Mouse (Mus musculus) hindlimb bud, embryonic 11.5 days (tissue): Measurements from ENCODE around the gene Pam.
"Not testable (repeated sequence)": the region's sequence is repeated elsewhere in the genome, so short reads cannot be mapped to it uniquely, and the experiment has no call there.

ENCODE experiments used
- DNase-seq: peaks from one replicate; pipeline ENCODE4 v3.0.0-alpha.2; 2012; ENCODE audit warnings: low read depth, low spot score; ENCODE audit errors: extremely low spot score

Gene Pam

DNA sequence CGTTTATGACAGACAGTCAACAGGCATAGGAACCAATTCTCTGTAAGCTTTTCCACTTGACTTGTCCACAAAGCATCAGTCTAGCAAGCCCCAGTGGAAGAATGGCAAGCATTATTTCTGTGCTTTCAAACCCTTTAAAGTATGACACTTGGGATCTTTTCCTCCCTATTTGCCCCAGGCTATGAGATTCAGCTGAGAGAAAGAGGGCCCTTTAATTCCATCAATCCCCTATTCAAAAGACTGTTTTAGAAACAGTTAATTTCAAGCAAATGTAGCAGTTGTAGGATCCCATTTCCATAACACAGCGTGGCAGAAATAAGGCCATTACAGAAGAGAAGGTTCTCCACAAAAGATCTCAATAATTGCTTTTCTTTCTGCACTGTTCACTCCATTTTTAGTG, 53.0 kb downstream of the Pam start:
- no peak for DNase-seq

DNA sequence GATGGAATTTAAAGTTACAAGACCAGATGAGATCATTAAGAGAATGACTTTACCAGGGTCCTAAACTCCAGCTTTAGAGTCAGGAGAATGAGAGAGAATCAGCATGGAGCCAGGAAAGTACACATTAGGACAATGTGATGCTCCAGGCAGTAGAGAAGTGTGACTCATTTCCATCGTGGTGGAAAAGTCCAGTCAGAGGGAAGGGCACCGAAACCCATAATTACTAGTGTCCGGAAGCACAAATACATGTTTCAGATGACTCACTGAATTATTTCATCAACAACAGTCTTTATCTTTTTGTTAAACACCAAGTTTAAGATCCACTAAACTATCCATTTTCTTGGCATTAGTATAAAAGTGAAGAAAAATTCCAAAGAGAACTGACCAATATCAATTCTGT, 57.2 kb downstream of the Pam start:
- no peak for DNase-seq

DNA sequence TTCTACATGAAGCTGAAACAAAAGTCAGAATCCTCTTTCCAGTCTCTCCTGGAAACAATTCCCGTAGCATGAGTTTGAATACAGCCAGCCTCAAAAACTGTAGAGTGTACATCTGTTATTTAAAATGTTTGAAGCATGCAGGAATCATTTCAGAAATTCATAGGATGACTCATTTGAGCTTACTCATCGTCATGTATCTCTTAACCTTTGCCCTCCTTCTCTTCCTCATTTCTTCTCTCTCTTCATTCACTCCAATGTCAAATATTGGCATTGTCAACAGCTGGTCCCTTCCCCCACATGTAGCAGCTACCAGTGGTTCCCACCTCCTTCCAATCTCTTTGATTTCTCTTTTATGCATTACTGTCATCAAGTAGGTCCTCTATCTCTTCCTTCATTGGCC, 59.7 kb downstream of the Pam start:
- DNase-seq, result no peak

DNA sequence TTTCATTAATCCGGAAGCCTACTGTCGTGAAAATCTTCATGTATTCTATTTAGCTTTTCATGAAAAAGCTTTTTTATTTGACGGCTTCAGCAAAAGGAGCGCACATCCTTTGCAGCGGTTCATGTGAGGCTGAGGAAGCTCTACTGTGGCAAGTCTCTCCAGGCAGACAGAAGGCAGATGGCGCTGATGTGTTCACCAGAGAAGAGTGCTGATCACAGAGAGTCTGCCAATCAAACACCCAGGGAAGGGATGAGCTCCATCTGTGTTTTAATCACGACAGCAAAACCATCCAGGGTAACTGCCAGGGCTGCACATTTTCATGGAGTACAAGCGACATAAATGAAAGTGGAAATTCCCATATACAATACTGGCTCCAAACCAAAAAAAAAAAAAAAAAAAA, 63.6 kb downstream of the Pam start:
- DNase-seq, result no peak

DNA sequence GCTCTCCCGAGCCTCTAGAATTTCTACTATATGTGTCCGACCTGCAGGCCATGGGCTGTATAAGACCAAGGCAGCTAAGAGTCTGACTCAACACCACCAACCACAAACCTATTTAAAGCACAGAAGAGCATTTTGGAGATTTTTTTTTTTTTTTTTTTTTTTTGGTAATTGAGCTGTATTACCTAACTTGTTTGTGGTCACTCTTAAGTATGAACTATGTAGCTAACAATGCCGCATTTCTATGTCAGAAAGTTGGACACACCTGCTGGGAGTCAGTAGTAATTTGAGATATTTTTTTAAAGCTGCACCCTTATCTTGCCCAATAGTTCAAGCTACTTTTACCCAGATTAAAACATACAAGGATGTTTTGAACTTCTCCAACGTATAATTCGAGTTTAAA, 66.4 kb downstream of the Pam start:
- no peak for DNase-seq

DNA sequence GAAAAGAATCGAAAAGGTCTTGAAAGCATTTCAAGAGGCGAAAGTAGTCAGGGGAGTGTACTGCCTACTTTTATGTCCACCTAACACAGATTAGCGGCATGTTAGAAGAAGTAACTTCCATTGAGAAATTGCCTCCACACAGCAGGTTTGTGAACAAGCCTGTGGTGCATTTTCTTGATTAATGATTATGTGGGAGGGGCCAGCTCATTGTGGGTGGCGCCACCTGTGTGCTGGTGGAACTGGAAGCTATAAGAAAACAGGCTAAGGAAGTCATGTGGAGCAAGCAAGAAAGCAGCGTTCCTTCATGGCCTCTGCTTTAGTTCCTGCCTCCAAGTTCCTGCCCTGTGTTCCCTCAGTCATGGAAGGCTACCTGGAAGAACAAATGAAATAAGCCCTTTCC, 67.0 kb downstream of the Pam start:
- no peak for DNase-seq

DNA sequence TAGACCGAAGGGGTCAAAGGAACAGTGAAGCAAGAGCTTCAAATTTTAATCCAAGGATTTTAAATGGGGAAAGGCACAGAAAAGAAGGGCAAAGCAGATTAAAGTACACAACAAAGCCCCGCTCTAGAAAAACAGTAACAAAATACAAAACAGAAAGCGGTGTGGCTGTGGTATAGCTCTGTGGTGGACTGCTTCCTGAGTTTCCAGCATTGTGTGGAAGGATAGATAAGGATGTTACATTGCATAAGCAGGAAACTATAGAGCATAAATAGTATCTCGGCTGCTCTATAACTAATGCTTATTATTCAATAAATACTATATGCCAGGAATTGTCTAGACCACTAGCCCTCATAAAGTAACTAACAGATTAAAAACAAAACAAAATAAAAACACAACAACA, 67.5 kb downstream of the Pam start:
- no peak for DNase-seq

- no peak for DNase-seq
These were observed 69.4 kb downstream of the Pam start for GRCm38 (mm10) chr1:98025924-98026640.

GRCm38 (mm10) chr1:98023866-98024265, 71.6 kb downstream of the Pam start:
- DNase-seq, result no peak

DNA sequence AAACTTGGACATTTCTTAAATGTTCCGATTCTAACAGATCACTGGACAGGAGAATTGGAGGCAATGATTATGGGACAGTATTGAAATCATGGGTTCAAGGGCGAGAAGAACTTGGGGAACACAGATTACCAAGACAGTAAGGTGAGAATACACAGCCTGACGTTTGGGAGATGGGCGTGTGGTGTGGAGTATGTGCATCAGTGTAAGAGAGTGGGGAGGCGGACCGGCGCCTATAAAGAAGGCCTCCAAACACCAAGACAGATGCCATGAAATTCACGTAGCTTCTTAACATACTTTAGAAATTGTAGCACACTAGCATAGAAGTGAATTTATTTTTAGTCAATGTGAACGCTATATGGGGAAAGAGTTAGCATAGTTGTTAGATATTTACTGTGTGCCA, 76.5 kb downstream of the Pam start:
- DNase-seq, result no peak

DNA sequence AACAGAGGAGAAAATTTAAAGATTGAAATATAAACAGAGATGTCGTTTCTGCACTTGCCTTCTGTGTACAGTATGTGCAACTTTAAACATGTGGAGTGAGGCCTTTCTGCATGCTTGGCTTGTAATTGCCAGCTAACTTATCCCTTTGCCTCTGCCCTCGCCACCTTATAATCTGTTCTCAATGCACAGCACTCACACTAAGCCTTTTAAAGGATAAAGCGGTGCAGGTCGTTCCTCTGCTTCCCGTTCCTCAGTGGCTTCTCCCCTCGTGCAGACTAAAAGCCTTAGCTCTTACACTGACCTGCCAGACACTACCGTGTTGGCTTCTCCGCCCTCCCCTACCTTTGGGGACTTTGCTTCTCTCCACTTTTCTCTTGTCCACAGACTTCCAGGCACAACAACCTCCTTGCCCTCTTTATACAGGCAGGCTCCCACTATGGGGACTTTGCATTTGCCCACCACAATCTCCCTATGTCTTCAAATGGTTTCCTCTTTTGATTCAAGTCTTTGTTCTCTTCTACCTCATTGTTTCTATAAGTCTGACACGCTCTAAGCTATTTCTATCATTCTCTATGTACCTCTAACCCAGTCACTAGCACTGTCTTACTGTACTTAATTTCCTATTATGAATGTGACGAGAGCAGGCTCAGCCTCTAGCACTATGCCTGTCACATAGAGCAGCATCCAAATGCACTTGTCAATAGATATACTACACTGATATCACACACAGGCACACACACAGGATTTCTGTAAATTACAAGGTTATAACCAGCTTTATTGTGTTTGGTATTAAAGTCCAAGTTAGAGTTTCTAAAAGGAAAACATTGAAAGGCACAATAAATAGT, 79.2 kb downstream of the Pam start:
- no peak for DNase-seq

- no peak for DNase-seq
These were observed 79.9 kb downstream of the Pam start for GRCm38 (mm10) chr1:98015564-98015963.

GRCm38 (mm10) chr1:98002561-98003425, 92.7 kb downstream of the Pam start:
- no peak for DNase-seq

GRCm38 (mm10) chr1:97999465-97999864, 96.0 kb downstream of the Pam start:
- no peak for DNase-seq

GRCm38 (mm10) chr1:97998961-97999360, 96.5 kb downstream of the Pam start:
- DNase-seq, result not testable (repeated sequence)

DNA sequence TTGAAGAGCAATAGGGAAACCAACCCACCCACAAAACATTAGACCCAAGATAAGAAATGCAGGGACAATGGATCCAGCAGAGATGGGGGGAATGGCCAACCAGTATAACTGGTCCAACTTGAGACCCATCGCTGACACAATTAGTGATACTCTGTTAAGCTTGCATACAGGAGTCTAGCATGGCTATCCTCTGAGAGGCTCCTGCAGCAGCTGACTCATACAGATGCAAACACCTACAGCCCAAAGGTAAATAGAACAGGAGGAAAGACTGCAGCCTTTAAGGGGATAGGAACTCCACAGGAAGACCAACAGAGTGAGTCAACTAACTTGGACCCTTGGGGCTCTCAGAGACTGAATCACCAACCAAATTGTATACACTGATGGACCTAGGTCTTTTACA, 98.4 kb downstream of the Pam start:
- DNase-seq, result no peak

- DNase-seq, result no peak
These were observed 103.5 kb downstream of the Pam start for GRCm38 (mm10) chr1:97991976-97992375.

- DNase-seq, result no peak
These were observed 112.3 kb downstream of the Pam start for GRCm38 (mm10) chr1:97983189-97983588.

GRCm38 (mm10) chr1:97979422-97979821, 116.0 kb downstream of the Pam start:
- no peak for DNase-seq

DNA sequence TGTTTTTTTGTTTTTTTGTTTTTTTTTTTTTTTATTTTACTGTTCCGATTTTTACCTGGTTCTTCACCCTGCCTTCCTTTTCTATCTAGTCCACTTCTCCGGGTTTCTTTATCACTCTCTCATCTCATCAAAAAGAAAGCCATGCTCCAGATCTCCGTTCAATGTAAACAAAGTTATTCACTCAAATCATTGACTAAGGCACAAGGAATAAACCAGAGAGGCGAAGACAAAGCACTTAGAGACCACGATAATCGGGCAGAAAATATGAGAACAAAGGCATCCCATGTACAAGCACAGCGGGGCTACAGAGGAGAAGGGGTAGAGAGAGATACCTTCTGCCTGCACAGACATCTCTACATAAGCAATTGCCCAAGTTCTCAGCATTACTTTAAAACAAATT, 117.9 kb downstream of the Pam start:
- no peak for DNase-seq

DNA sequence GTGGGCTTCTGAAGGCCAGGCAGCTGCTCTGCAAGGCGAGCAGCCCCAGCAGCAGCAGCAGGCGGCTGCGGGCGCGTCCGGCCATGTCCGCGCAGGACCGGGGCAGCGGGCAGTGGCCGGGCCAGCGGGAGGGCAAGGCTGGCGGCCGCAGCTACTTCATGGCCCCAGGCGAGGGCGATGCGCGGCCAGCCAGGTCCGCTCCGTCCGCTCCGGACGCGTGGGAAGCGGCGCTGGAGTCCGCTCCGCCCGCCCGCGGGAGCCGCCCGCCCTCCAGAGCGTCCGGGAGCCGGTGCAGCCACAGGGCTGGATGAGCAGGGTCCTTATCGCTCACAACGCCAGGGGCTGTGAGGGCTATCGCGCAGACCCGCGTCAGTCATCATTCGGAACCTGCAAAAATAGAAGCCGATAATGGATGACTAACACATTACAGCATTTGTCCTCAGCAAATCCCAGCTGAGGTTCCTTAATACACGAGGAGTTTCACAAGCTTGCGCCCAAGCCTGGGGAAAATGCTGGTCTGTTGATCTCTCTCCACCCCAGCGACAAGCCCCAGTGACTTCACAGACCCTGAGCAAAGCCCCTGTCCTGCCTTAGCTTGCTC, 118.5 kb downstream of the Pam start:
- no peak for DNase-seq
